In genomic region chr1:165834633-165834975, GRCm38 (mm10) we compare ENCODE assay signal across 11 mouse cellular contexts. TPM values are rescaled to one million over a fixed set of nuclear protein-coding genes. Genes with fewer than 3 reads are reported as not detected.
A peak's percentile ranks its signal among the peaks of the same experiment; 100 is the strongest.
DNase-seq lines count a peak whose midpoint lies in the region; ATAC-seq lines count a peak whose summit lies in the region.
"Had no signal": no experiment of that assay in that cellular context is flagged by ENCODE, and none has a peak within 500 bp of the region (broad histone marks: within the 10 kb centered on the region; RNA-seq: fewer than 3 reads in every experiment).

No protein-coding gene starts in this region.

- no peak for DNase-seq in heart, adult 8-10 months (ENCODE audit: low spot score)
- DNase-seq in limb, embryonic 11.5 days (ENCODE audit: low spot score), result peak; percentile 62
- DNase-seq in layer of hippocampus, postnatal 10 days (ENCODE audit: low spot score in 2 of 2), result no peak
- DNase-seq in frontal cortex, postnatal 36 days (ENCODE audit: low spot score in 2 of 2), result no peak
- DNase-seq in spleen, adult 12 weeks (ENCODE audit: low spot score), result no peak
- DNase-seq: cerebellum, adult 2 months; right cerebral cortex, postnatal 14 days had no signal

- H3K27me3 ChIP-seq in heart, embryonic 14.5 days (ENCODE audit: control insufficient read depth, insufficient read depth, low read length), result 0 out of 2 replicates have a peak, but pooled peaks cover 11% of the 10 kb centered on the region
- H3K27me3 ChIP-seq in forebrain, embryonic 13.5 days, result peaks cover 50% of the 10 kb centered on the region
- no peaks in the 10 kb centered on the region for H3K27me3 ChIP-seq in limb, embryonic 11.5 days (ENCODE audit: control insufficient read depth, insufficient read depth, low read length)
- H3K27me3 ChIP-seq in neural tube, embryonic 12.5 days (replicated peaks), result peaks cover 7% of the 10 kb centered on the region; the same call in 1 of the 2 replicates

- peaks cover 12 to 14% of the 10 kb centered on the region in 2 experiments for H3K4me1 ChIP-seq in heart, embryonic 14.5 days (ENCODE audit: control insufficient read depth in 2 of 2, insufficient read depth in 2 of 2, low read length in 2 of 2)
- peaks cover 29% of the 10 kb centered on the region for H3K4me1 ChIP-seq in forebrain, embryonic 13.5 days
- H3K4me1 ChIP-seq in limb, embryonic 11.5 days (ENCODE audit: control insufficient read depth, insufficient read depth, low read length), result peaks cover 36% of the 10 kb centered on the region
- H3K4me1 ChIP-seq in neural tube, embryonic 12.5 days, result peaks cover 37% of the 10 kb centered on the region

- H3K9me3 ChIP-seq in heart, embryonic 14.5 days (ENCODE audit: control insufficient read depth, low read length), result no peaks in the 10 kb centered on the region
- no peaks in the 10 kb centered on the region for H3K9me3 ChIP-seq in forebrain, embryonic 13.5 days (replicated peaks)
- no peaks in the 10 kb centered on the region for H3K9me3 ChIP-seq in limb, embryonic 11.5 days (ENCODE audit: control insufficient read depth, low read length)
- H3K9me3 ChIP-seq in neural tube, embryonic 12.5 days, result no peaks in the 10 kb centered on the region

- no peak overlapping the region for H3K27ac ChIP-seq in heart, embryonic 14.5 days (replicated peaks in 1 of 2; ENCODE audit: control insufficient read depth in 1 of 2, insufficient read depth in 1 of 2, low read depth in 2 of 2, low read length in 2 of 2)
- H3K27ac ChIP-seq in forebrain, embryonic 13.5 days, result no peak overlapping the region
- H3K27ac ChIP-seq in limb, embryonic 11.5 days (replicated peaks; ENCODE audit: low read depth, low read length), result peak overlapping the region; percentile 65; the same call in 1 of the 2 replicates
- H3K27ac ChIP-seq in neural tube, embryonic 12.5 days, result peak overlapping the region; percentile 47

- WGBS in heart, embryonic 14.5 days, result 66% methylated on average over 12 of the region's 12 CpGs
- WGBS in forebrain, embryonic 13.5 days, result 13% methylated on average over 12 of the region's 12 CpGs
- 9% methylated on average over 12 of the region's 12 CpGs for WGBS in limb, embryonic 11.5 days
- 12% methylated on average over 12 of the region's 12 CpGs for WGBS in neural tube, embryonic 12.5 days

- H3K9ac ChIP-seq in heart, embryonic 14.5 days (ENCODE audit: low read length), result no peak overlapping the region
- H3K9ac ChIP-seq in forebrain, embryonic 13.5 days, result peak overlapping the region; percentile 35; the same call in 1 of the 2 replicates
- no peak overlapping the region for H3K9ac ChIP-seq in limb, embryonic 11.5 days (ENCODE audit: low read length)
- H3K9ac ChIP-seq in neural tube, embryonic 12.5 days, result no peak overlapping the region

- H3K4me2 ChIP-seq in heart, embryonic 14.5 days (ENCODE audit: low read length), result peak overlapping the region; percentile 34
- H3K4me2 ChIP-seq in forebrain, embryonic 13.5 days, result peak overlapping the region; percentile 54
- H3K4me2 ChIP-seq in limb, embryonic 11.5 days (ENCODE audit: low read depth, severe bottlenecking), result peak overlapping the region; percentile 33
- peak overlapping the region; percentile 46 for H3K4me2 ChIP-seq in neural tube, embryonic 12.5 days (replicated peaks)

- no peak for ATAC-seq in heart, embryonic 14.5 days (ENCODE audit: insufficient number of reproducible peaks, insufficient read depth, low FRiP score, low read depth)
- ATAC-seq in forebrain, embryonic 13.5 days, result no peak
- ATAC-seq in limb, embryonic 11.5 days (ENCODE audit: insufficient number of reproducible peaks, low FRiP score, low TSS enrichment, low read depth), result no peak
- ATAC-seq in neural tube, embryonic 12.5 days (ENCODE audit: low FRiP score, low read depth), result no peak

- H3K4me3 ChIP-seq in heart, embryonic 14.5 days (ENCODE audit: control insufficient read depth in 1 of 2, insufficient read depth in 1 of 2, low read depth in 1 of 2, low read length in 2 of 2), result no peak overlapping the region
- peak overlapping the region; percentile 17; the same call in 1 of the 2 replicates for H3K4me3 ChIP-seq in forebrain, embryonic 13.5 days
- no peak overlapping the region for H3K4me3 ChIP-seq in limb, embryonic 11.5 days (ENCODE audit: low read depth, low read length)
- H3K4me3 ChIP-seq in neural tube, embryonic 12.5 days, result no peak overlapping the region

- no peaks in the 10 kb centered on the region for H3K36me3 ChIP-seq in heart, embryonic 14.5 days (ENCODE audit: control insufficient read depth, insufficient read depth, low read length)
- no peaks in the 10 kb centered on the region for H3K36me3 ChIP-seq in forebrain, embryonic 13.5 days (ENCODE audit: poor library complexity, severe bottlenecking)
- no peaks in the 10 kb centered on the region for H3K36me3 ChIP-seq in limb, embryonic 11.5 days (ENCODE audit: control insufficient read depth, insufficient read depth, low read length)
- H3K36me3 ChIP-seq in neural tube, embryonic 12.5 days, result no peaks in the 10 kb centered on the region

RNA-seq across cellular contexts. Expression of gene Cd247, which starts 46.1 kb away (rescaled TPM):
- 0.35 and 0.59 TPM in 2 replicates for polyA plus RNA-seq in heart, embryonic 14.5 days (2014; fragmentation: Nextera tagmentation; extraction: Ambion mirVana)
- 1 to 10 TPM in 1 of 4 experiments, under 1 TPM in 3; 0.16 to 1.1 (median 0.46) TPM for total RNA-seq in heart, adult 8-10 months (2022)
- polyA plus RNA-seq in forebrain, embryonic 13.5 days (2015; fragmentation: Nextera tagmentation; extraction: Ambion mirVana), result 0.63 and 2.2 TPM in 2 replicates
- 1.2 and 1.6 TPM in 2 replicates for polyA plus RNA-seq in limb, embryonic 11.5 days (2014; fragmentation: Nextera tagmentation; extraction: Ambion mirVana)
- polyA plus RNA-seq in neural tube, embryonic 12.5 days (2016; fragmentation: Nextera tagmentation; extraction: Ambion mirVana), result 1.2 and 1.8 TPM in 2 replicates
- total RNA-seq in layer of hippocampus, postnatal 10 days (2021), result under 1 TPM; 0.20 to 0.25 TPM
- total RNA-seq: layer of hippocampus, postnatal 14 days had no signal

Comparison
In these comparisons a context has a peak if more than half of its experiments do, and no peak if none do; other contexts are left out.
1. H3K27ac ChIP-seq: peak in limb, embryonic 11.5 days (single experiment) and neural tube, embryonic 12.5 days (single experiment); none in heart, embryonic 14.5 days (0 of 2) and forebrain, embryonic 13.5 days (single experiment).
2. Peak in every context shown above with its lines, with median percentiles within 50 percentile points of each other: H3K4me2 ChIP-seq.